Mouse (Mus musculus) cortical plate, adult 2 months (tissue): Measurements from ENCODE around the gene Pin1.

ENCODE experiments used
- CTCF ChIP-seq: fragments of 200-500 bp; IDR thresholded peaks from 2 replicates; pipeline ENCODE4 v1.5.1; 2011; ENCODE audit warnings: mild to moderate bottlenecking, control low read depth, low read length; ENCODE audit not compliant: insufficient read depth; ENCODE audit errors: extremely low read depth
- POLR2A ChIP-seq: fragments of 200-500 bp; IDR thresholded peaks from 2 replicates; pipeline ENCODE4 v1.6.1; 2011; ENCODE audit warnings: mild to moderate bottlenecking, low read length, control low read depth; ENCODE audit not compliant: insufficient read depth; ENCODE audit errors: extremely low read depth

- no peak for TF ChIP-seq POLR2A
- no peak for TF ChIP-seq CTCF
Measured at GRCm38 (mm10) chr9:20611976-20612375, 39.9 kb upstream of the Pin1 start.
